Mouse (Mus musculus) kidney, embryonic 15.5 days (tissue): Measurements from ENCODE around the gene Bdkrb2. TPM values are rescaled to one million over a fixed set of nuclear protein-coding genes. Genes with fewer than 3 reads are reported as not detected.

ENCODE experiments used
- ATAC-seq: fragments of 200-750 bp; cut with Nextera tagmentation; replicated peaks from 2 replicates; pipeline ENCODE4 v1.8.0; 2017; ENCODE audit warnings: moderate TSS enrichment; ENCODE audit not compliant: low FRiP score
- H3K27ac ChIP-seq: fragments of 300-500 bp; sonication (generic); 2 replicates; pipeline ENCODE4 v1.5.1; 2015; ENCODE audit warnings: mild to moderate bottlenecking, inconsistent platforms
- H3K27me3 ChIP-seq: fragments of 300-500 bp; sonication (generic); 2 replicates; pipeline ENCODE4 v1.6.1; 2015; ENCODE audit warnings: inconsistent platforms
- H3K36me3 ChIP-seq: fragments of 300-500 bp; sonication (generic); 2 replicates; pipeline ENCODE4 v1.6.1; 2015; ENCODE audit warnings: inconsistent platforms
- H3K4me1 ChIP-seq: fragments of 300-500 bp; sonication (generic); 2 replicates; pipeline ENCODE4 v1.6.1; 2015; ENCODE audit warnings: inconsistent platforms
- H3K4me2 ChIP-seq: fragments of 300-500 bp; sonication (generic); 2 replicates; pipeline ENCODE4 v1.6.1; 2015; ENCODE audit warnings: moderate library complexity, mild to moderate bottlenecking, inconsistent platforms
- H3K4me3 ChIP-seq: fragments of 300-500 bp; sonication (generic); replicated peaks from 2 replicates; pipeline ENCODE4 v1.5.1; 2015; ENCODE audit warnings: mild to moderate bottlenecking, inconsistent platforms
- H3K9ac ChIP-seq: fragments of 300-500 bp; sonication (generic); 2 replicates; pipeline ENCODE4 v1.6.1; 2015; ENCODE audit warnings: mild to moderate bottlenecking, inconsistent platforms
- H3K9me3 ChIP-seq: fragments of 300-500 bp; sonication (generic); replicated peaks from 2 replicates; pipeline ENCODE4 v1.6.1; 2016; ENCODE audit warnings: inconsistent platforms
- WGBS: fragments of 180-500 bp; shearing (Covaris S2); methylation state at CpG from one replicate; pipeline ENCODE4 v1.1.7; 2015; ENCODE audit warnings: mixed read lengths; 5-methylcytosine and 5-hydroxymethylcytosine counted together
- polyA plus RNA-seq: library from polyadenylated mRNA; unstranded; fragments of >200 nt; fragmentation: Nextera tagmentation; extraction: Ambion mirVana; gene quantifications from 2 replicates; pipeline ENCODE4 v1.2.1, GENCODE M21; 2015

The Bdkrb2 gene
- polyA plus RNA-seq, 1 experiment from 2014 or later: 1.6 TPM

GRCm38 (mm10) chr12:105599098-105599497, 36.1 kb downstream of the Bdkrb2 start:
- Histone ChIP-seq H3K4me2 (no peak overlapping the region), H3K36me3 (no peaks in the 10 kb centered on the region), H3K9me3 (no peaks in the 10 kb centered on the region), H3K4me1 (peaks cover 17% of the 10 kb centered on the region), H3K27ac (no peak overlapping the region), H3K4me3 (no peak overlapping the region), H3K9ac (no peak overlapping the region), H3K27me3 (no peaks in the 10 kb centered on the region)
- ATAC-seq: no peak
- 66% methylated on average over 5 of the region's 5 CpGs for whole genome bisulfite sequencing

DNA sequence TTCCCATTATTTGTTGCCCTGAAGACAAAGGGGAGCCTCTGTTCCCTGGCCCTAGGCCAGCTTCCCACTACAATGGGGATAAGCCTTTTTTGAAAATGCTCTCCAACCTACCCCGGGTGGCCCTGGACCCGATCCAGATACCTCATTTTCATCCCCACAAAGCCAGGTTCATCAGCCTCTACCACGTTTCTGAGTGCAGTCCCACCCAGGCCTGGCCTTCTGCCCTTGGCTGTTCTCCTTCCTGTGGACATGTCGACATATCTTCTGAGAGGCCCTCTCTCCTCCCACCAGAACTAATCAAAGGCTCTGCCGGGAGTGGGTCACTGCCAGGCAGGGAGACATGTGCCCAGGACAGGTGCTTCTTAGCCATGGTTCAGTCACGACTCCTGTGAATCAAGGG, 38.6 kb downstream of the Bdkrb2 start:
- Histone ChIP-seq H3K4me3 (no peak overlapping the region), H3K9me3 (no peaks in the 10 kb centered on the region), H3K9ac (no peak overlapping the region), H3K4me2 (no peak overlapping the region), H3K36me3 (no peaks in the 10 kb centered on the region), H3K4me1 (peaks cover 15% of the 10 kb centered on the region), H3K27me3 (no peaks in the 10 kb centered on the region), H3K27ac (no peak overlapping the region)
- 72% methylated on average over 6 of the region's 6 CpGs for WGBS
- ATAC-seq: no peak

DNA sequence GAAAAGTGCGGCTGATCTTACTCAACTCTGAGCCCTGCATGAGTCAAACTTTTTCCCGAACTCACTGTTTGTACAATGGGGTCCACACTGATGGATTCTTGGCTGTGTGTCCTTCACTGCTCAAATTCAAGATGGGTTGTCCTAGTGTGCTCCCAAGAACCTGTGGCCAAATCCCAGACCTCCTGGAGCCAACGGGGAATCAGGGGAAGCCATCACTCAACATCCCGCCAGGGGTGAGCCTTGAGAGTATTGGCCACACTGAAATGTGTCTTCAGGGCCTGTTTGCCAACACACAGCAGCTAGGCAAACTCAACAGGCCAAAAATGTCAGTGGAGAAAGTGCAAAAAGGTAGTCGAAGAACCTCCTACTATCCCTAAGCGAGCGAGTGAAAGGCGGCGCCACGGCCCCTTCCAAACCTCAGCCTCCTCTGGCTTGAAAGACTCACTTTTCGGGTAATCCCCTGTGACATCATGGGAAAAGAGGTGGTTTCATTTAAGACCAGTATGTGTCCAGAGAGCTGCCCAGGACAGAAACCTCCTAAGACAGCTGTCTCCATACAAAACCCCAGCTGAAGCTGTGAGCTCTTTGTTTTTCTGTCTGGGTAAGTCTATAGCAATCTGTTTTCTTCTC, 39.7 kb downstream of the Bdkrb2 start, which contains the start of gene Bdkrb1:
Gene Bdkrb1, plus strand, starts transcription at position 505 of the 630 bp plus-strand sequence.
- Histone ChIP-seq H3K36me3 (no peaks in the 10 kb centered on the region), H3K4me1 (peaks cover 6% of the 10 kb centered on the region; the same call in 1 of the 2 replicates), H3K27me3 (no peaks in the 10 kb centered on the region), H3K4me2 (no peak within 1 kb of the TSS), H3K4me3 (no peak within 1 kb of the TSS), H3K9ac (no peak within 1 kb of the TSS), H3K27ac (no peak within 1 kb of the TSS), H3K9me3 (no peaks in the 10 kb centered on the region)
- ATAC-seq: no peak
- WGBS: 89% methylated on average over 11 of the region's 11 CpGs

DNA sequence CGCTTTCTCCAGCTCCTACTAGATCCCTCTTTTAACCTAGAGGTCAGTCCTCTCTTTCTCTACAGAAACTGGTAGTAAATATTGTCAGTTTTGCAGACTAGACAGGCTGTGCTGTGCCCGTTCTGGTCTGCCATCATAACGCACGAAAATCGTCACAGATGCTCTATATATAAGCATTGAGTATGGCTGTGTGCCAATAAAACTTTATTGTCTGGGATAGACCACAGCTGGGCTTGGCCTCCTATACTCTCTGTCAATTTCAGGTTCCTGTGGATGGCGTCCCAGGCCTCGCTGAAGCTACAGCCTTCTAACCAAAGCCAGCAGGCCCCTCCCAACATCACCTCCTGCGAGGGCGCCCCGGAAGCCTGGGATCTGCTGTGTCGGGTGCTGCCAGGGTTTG, 40.9 kb downstream of the Bdkrb2 start:
- Histone ChIP-seq H3K4me2 (no peak overlapping the region), H3K4me1 (0 out of 2 replicates have a peak, but pooled peaks cover 3% of the 10 kb centered on the region), H3K4me3 (no peak overlapping the region), H3K36me3 (no peaks in the 10 kb centered on the region), H3K9me3 (no peaks in the 10 kb centered on the region), H3K27ac (no peak overlapping the region), H3K9ac (no peak overlapping the region), H3K27me3 (no peaks in the 10 kb centered on the region)
- 81% methylated on average over 11 of the region's 11 CpGs for WGBS
- no peak for ATAC-seq

DNA sequence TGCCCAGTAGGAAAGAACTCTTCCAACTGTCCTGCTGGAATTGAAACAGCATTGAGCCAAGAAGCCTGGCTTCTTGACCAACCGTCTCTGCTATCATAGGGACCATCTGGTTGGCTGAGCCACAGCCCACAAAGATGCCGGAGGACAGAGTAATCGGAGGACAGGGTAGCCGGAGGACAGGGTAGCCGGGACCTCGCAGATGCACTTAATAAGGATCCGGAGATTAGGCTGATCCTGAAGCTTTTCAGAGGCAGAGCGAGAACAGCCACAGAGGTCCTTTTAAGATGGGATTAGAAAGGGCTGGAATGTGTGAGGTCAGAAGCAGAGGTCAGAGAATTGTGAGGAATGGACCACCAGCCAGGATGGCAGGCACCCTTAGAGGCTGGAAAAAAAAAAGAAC, 42.2 kb downstream of the Bdkrb2 start:
- ATAC-seq: no peak
- H3K27me3 ChIP-seq: no peaks in the 10 kb centered on the region
- H3K4me1 ChIP-seq: 0 out of 2 replicates have a peak, but pooled peaks cover 3% of the 10 kb centered on the region
- H3K27ac ChIP-seq: no peak overlapping the region
- no peak overlapping the region for H3K4me3 ChIP-seq
- H3K4me2 ChIP-seq: no peak overlapping the region
- WGBS: 54% methylated on average over 8 of the region's 8 CpGs
- no peaks in the 10 kb centered on the region for H3K36me3 ChIP-seq
- H3K9ac ChIP-seq: no peak overlapping the region
- H3K9me3 ChIP-seq: no peaks in the 10 kb centered on the region

- ATAC-seq: no peak
- Histone ChIP-seq H3K9ac (no peak overlapping the region), H3K27ac (no peak overlapping the region), H3K9me3 (no peaks in the 10 kb centered on the region), H3K27me3 (no peaks in the 10 kb centered on the region), H3K36me3 (no peaks in the 10 kb centered on the region), H3K4me2 (no peak overlapping the region), H3K4me1 (0 out of 2 replicates have a peak, but pooled peaks cover 3% of the 10 kb centered on the region), H3K4me3 (no peak overlapping the region)
- 76% methylated on average over 4 of the region's 4 CpGs for WGBS
Observed at GRCm38 (mm10) chr12:105606881-105607280, 43.9 kb downstream of the Bdkrb2 start.

- H3K9me3 ChIP-seq: no peaks in the 10 kb centered on the region
- 92% methylated on average over 2 of the region's 2 CpGs for WGBS
- H3K36me3 ChIP-seq: peaks cover 13% of the 10 kb centered on the region
- H3K4me2 ChIP-seq: no peak overlapping the region
- no peaks in the 10 kb centered on the region for H3K4me1 ChIP-seq
- H3K27me3 ChIP-seq: no peaks in the 10 kb centered on the region
- no peak overlapping the region for H3K4me3 ChIP-seq
- H3K27ac ChIP-seq: no peak overlapping the region
- H3K9ac ChIP-seq: no peak overlapping the region
- ATAC-seq: no peak
Observed at GRCm38 (mm10) chr12:105611045-105611444, 48.0 kb downstream of the Bdkrb2 start.

GRCm38 (mm10) chr12:105611748-105612147, 48.7 kb downstream of the Bdkrb2 start:
- Histone ChIP-seq H3K4me3 (no peak overlapping the region), H3K4me2 (no peak overlapping the region), H3K4me1 (no peaks in the 10 kb centered on the region), H3K36me3 (peaks cover 20% of the 10 kb centered on the region), H3K9me3 (no peaks in the 10 kb centered on the region), H3K9ac (no peak overlapping the region), H3K27ac (no peak overlapping the region), H3K27me3 (no peaks in the 10 kb centered on the region)
- peak; percentile 59; the same call in 1 of the 2 replicates for ATAC-seq
- 17% methylated on average over 7 of the region's 7 CpGs for WGBS

GRCm38 (mm10) chr12:105613559-105613958, 50.5 kb downstream of the Bdkrb2 start:
- ATAC-seq: no peak
- 90% methylated on average over 10 of the region's 10 CpGs for WGBS
- H3K36me3 ChIP-seq: peaks cover 38% of the 10 kb centered on the region
- no peaks in the 10 kb centered on the region for H3K27me3 ChIP-seq
- H3K4me3 ChIP-seq: no peak overlapping the region
- no peak overlapping the region for H3K4me2 ChIP-seq
- no peak overlapping the region for H3K9ac ChIP-seq
- no peaks in the 10 kb centered on the region for H3K9me3 ChIP-seq
- H3K27ac ChIP-seq: no peak overlapping the region
- H3K4me1 ChIP-seq: no peaks in the 10 kb centered on the region

DNA sequence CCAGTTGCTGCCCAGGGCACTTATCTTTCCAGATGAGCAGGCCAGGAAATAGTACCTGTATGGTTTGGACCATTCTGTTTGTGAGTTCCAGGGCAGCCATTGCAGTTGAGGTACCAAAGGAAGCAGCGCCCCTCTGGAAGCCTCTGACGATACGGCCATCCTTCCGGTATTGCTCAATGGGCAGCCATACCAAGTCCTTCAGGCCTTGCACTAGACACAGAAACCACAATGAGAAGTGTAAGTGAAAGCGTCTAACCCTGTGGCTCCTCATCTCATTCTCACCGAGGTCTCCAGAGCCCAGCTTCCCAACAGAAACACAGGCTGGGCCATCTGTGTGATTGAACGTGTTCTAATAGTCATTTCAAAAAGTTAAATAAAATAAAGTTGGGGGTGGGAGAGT, 59.0 kb downstream of the Bdkrb2 start:
- Histone ChIP-seq H3K9ac (no peak overlapping the region), H3K4me2 (no peak overlapping the region), H3K27ac (no peak overlapping the region), H3K9me3 (no peaks in the 10 kb centered on the region), H3K4me3 (no peak overlapping the region), H3K36me3 (peaks cover 78% of the 10 kb centered on the region), H3K4me1 (no peaks in the 10 kb centered on the region), H3K27me3 (no peaks in the 10 kb centered on the region)
- ATAC-seq: no peak
- WGBS: 94% methylated on average over 7 of the region's 7 CpGs

- no peak overlapping the region for H3K4me3 ChIP-seq
- peaks cover 76% of the 10 kb centered on the region for H3K36me3 ChIP-seq
- no peaks in the 10 kb centered on the region for H3K9me3 ChIP-seq
- no peaks in the 10 kb centered on the region for H3K27me3 ChIP-seq
- 56% methylated on average over 12 of the region's 12 CpGs for WGBS
- no peak overlapping the region for H3K27ac ChIP-seq
- H3K4me2 ChIP-seq: no peak overlapping the region
- no peak overlapping the region for H3K9ac ChIP-seq
- H3K4me1 ChIP-seq: no peaks in the 10 kb centered on the region
- peak; percentile 60 for ATAC-seq
Observed at GRCm38 (mm10) chr12:105622981-105623539, 60.0 kb downstream of the Bdkrb2 start.

DNA sequence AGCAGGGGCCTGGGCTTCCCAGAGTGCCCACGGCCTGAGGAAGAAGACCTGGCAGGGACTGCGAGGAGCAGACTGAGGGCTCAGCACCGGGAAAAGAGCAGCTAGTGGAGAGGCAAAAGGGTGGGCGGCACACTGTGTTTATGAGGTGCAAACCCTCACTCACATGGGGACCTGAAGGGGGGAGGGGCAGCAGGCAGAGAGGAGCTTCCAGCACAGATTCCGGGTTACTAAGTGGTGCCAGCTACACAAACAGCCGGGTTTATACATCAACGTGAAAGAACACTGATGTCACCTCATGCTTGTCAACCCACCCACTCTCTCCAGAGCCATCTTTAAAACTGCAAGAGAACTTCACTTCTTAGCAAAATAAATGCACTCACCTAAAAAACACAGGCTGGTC, 62.8 kb downstream of the Bdkrb2 start:
- WGBS: 17% methylated on average over 7 of the region's 7 CpGs

More for the DNA sequence above, 62.8 kb downstream of the Bdkrb2 start:
- H3K4me3 ChIP-seq: no peak overlapping the region
- H3K36me3 ChIP-seq: peaks cover 65% of the 10 kb centered on the region
- H3K9ac ChIP-seq: no peak overlapping the region
- no peak overlapping the region for H3K4me2 ChIP-seq
- no peak overlapping the region for H3K27ac ChIP-seq
- no peaks in the 10 kb centered on the region for H3K9me3 ChIP-seq
- H3K27me3 ChIP-seq: no peaks in the 10 kb centered on the region
- no peak for ATAC-seq
- no peaks in the 10 kb centered on the region for H3K4me1 ChIP-seq
